Mouse (Mus musculus) embryonic fibroblast, embryonic 13.5 days (primary cell): ENCODE data around the gene Rpusd1. TPM values are rescaled to one million over a fixed set of nuclear protein-coding genes. Genes with fewer than 3 reads are reported as not detected.

Source experiments
- H3K27ac ChIP-seq: 2 replicates; pipeline ENCODE4 v1.5.1; 2012; ENCODE audit warnings: low read length, control low read depth, inconsistent platforms; ENCODE audit not compliant: insufficient read depth
- H3K4me1 ChIP-seq: 2 replicates; pipeline ENCODE4 v1.6.1; 2011; ENCODE audit warnings: low read length; ENCODE audit not compliant: control insufficient read depth, insufficient read depth
- H3K4me3 ChIP-seq: 2 replicates; pipeline ENCODE4 v1.5.1; 2011; ENCODE audit warnings: mild to moderate bottlenecking, control low read depth, low read length; ENCODE audit not compliant: insufficient read depth
- CTCF ChIP-seq: IDR thresholded peaks from 2 replicates; pipeline ENCODE4 v1.5.1; 2011; ENCODE audit warnings: mild to moderate bottlenecking, control low read depth, low read length, moderate library complexity, borderline replicate concordance; ENCODE audit not compliant: insufficient read depth
- POLR2A ChIP-seq: IDR thresholded peaks from 2 replicates; pipeline ENCODE4 v1.6.1; 2011; ENCODE audit warnings: low read depth, mild to moderate bottlenecking, control low read depth, low read length, moderate library complexity
- polyA plus RNA-seq: library from polyadenylated mRNA; stranded (reverse); fragments of >200 nt; gene quantifications from 2 replicates; pipeline ENCODE4 v1.2.4, GENCODE M21; 2011; ENCODE audit warnings: low read depth; ENCODE audit not compliant: missing spikeins, insufficient read length

The Rpusd1 gene
- polyA plus RNA-seq, 1 experiment: 10.0 TPM

DNA sequence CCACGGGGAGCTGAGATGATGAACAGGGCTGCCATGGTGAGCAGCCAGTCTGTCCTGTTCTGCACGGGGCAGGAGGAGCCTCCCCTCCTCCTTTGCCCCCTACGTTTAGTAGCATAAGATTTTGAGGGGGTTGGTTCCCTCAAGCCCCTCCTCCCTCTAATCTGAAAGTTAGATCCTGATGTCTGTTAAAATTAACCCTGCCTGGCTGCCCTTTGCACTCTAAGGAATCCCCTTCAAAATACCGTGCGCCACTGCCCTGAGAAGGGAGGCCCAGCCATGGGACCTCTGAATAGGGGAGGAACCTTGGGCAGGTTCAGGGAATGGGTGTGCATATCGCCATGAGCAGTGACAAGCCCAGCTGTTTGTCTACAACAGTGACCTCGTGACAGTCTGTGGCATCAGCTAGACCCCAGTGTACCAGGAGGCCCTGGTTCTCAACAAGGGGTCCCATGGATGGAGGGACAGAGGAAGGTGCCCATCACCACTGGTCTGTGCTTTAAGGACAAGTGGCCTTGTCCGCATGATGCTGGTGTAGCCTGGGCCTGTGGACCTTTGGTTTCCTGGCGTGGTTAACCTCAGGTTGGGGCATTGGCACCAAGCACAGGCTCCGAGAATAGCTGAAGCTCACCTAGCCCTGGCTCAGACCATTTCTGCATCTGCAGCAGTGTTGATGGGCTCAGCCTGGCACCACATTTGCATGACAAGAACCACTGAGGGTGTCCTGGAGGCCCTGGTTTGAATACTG lies 48.0 kb downstream of the Rpusd1 start:
- Histone ChIP-seq H3K27ac (no peak overlapping the region), H3K4me1 (no peaks in the 10 kb centered on the region), H3K4me3 (no peak overlapping the region)
- no peak for TF ChIP-seq POLR2A
- TF ChIP-seq CTCF: no peak

- no peak overlapping the region for H3K4me3 ChIP-seq
- no peak for TF ChIP-seq POLR2A
- no peak for TF ChIP-seq CTCF
- no peak overlapping the region for H3K27ac ChIP-seq
- no peaks in the 10 kb centered on the region for H3K4me1 ChIP-seq
Measured at GRCm38 (mm10) chr17:25777948-25778347, 50.5 kb downstream of the Rpusd1 start.

Other genes with a start within 250 kb of the Rpusd1 start
- not detected in 2 replicates for gene Sstr5, start 230.4 kb upstream of the Rpusd1 start, polyA plus RNA-seq
- 0.27 and 0.28 TPM in 2 replicates for gene Sox8, start 157.0 kb upstream of the Rpusd1 start, polyA plus RNA-seq
- gene Lmf1, start 148.6 kb upstream of the Rpusd1 start, polyA plus RNA-seq: 15.2 and 19.2 TPM in 2 replicates
- gene Gng13, start 10.5 kb upstream of the Rpusd1 start, polyA plus RNA-seq: not detected in 2 replicates
- gene Chtf18, start 251 bp upstream of the Rpusd1 start, polyA plus RNA-seq: 9.0 and 10.7 TPM in 2 replicates
- gene Mslnl, start 8.4 kb downstream of the Rpusd1 start, polyA plus RNA-seq: not detected in 2 replicates
- gene Msln, start 26.7 kb downstream of the Rpusd1 start, polyA plus RNA-seq: 2.3 and 3.3 TPM in 2 replicates
- gene Narfl, start 46.1 kb downstream of the Rpusd1 start, polyA plus RNA-seq: 14.6 and 20.3 TPM in 2 replicates
- gene Haghl, start 58.0 kb downstream of the Rpusd1 start, polyA plus RNA-seq: 18.1 and 23.8 TPM in 2 replicates
- gene Ccdc78, start 58.9 kb downstream of the Rpusd1 start, polyA plus RNA-seq: not detected in 2 replicates
- gene Fam173a, start 65.2 kb downstream of the Rpusd1 start, polyA plus RNA-seq: 25.4 and 26.4 TPM in 2 replicates
- gene AC134908.4, start 68.0 kb downstream of the Rpusd1 start, polyA plus RNA-seq: 2.0 TPM in 1 of 2 replicates, not detected in the other
- 24.8 and 33.5 TPM in 2 replicates for gene Metrn, start 69.5 kb downstream of the Rpusd1 start, polyA plus RNA-seq
- gene Fbxl16, start 81.4 kb downstream of the Rpusd1 start, polyA plus RNA-seq: 4.1 and 4.7 TPM in 2 replicates
- gene Wdr24, start 96.0 kb downstream of the Rpusd1 start, polyA plus RNA-seq: 13.0 and 14.5 TPM in 2 replicates
- 24.4 and 27.9 TPM in 2 replicates for gene Jmjd8, start 101.2 kb downstream of the Rpusd1 start, polyA plus RNA-seq
- gene Stub1, start 105.7 kb downstream of the Rpusd1 start, polyA plus RNA-seq: 115 and 118 TPM in 2 replicates
- gene Rhbdl1, start 109.6 kb downstream of the Rpusd1 start, polyA plus RNA-seq: 1.8 and 2.1 TPM in 2 replicates
- 0.63 TPM in 1 of 2 replicates, not detected in the other for gene Gm20683, start 114.1 kb downstream of the Rpusd1 start, polyA plus RNA-seq
- 21.0 and 29.7 TPM in 2 replicates for gene Rhot2, start 117.2 kb downstream of the Rpusd1 start, polyA plus RNA-seq
- gene Wdr90, start 133.8 kb downstream of the Rpusd1 start, polyA plus RNA-seq: 5.9 and 11.4 TPM in 2 replicates
- 7.1 and 9.8 TPM in 2 replicates for gene Mcrip2, start 141.1 kb downstream of the Rpusd1 start, polyA plus RNA-seq
- gene Mettl26, start 147.4 kb downstream of the Rpusd1 start, polyA plus RNA-seq: 14.4 and 19.7 TPM in 2 replicates
- 0.38 and 0.83 TPM in 2 replicates for gene Wfikkn1, start 153.2 kb downstream of the Rpusd1 start, polyA plus RNA-seq
- 21.5 and 23.9 TPM in 2 replicates for gene Rab40c, start 192.1 kb downstream of the Rpusd1 start, polyA plus RNA-seq
- gene Pigq, start 217.3 kb downstream of the Rpusd1 start, polyA plus RNA-seq: 47.8 and 48.0 TPM in 2 replicates
- not detected in 2 replicates for gene Nhlrc4, start 217.3 kb downstream of the Rpusd1 start, polyA plus RNA-seq
- gene A930017K11Rik, start 224.9 kb downstream of the Rpusd1 start, polyA plus RNA-seq: not detected in 2 replicates